Mouse (Mus musculus) embryo, embryonic 9.5 days (tissue): Measurements from ENCODE around the gene Slc29a1.
"Not testable (repeated sequence)": the region's sequence is repeated elsewhere in the genome, so short reads cannot be mapped to it uniquely, and the experiment has no call there.

Experiments
- DNase-seq: peaks from one replicate; pipeline ENCODE4 v3.0.0-alpha.2; 2017; ENCODE audit errors: extremely low spot score

Slc29a1 gene

DNA sequence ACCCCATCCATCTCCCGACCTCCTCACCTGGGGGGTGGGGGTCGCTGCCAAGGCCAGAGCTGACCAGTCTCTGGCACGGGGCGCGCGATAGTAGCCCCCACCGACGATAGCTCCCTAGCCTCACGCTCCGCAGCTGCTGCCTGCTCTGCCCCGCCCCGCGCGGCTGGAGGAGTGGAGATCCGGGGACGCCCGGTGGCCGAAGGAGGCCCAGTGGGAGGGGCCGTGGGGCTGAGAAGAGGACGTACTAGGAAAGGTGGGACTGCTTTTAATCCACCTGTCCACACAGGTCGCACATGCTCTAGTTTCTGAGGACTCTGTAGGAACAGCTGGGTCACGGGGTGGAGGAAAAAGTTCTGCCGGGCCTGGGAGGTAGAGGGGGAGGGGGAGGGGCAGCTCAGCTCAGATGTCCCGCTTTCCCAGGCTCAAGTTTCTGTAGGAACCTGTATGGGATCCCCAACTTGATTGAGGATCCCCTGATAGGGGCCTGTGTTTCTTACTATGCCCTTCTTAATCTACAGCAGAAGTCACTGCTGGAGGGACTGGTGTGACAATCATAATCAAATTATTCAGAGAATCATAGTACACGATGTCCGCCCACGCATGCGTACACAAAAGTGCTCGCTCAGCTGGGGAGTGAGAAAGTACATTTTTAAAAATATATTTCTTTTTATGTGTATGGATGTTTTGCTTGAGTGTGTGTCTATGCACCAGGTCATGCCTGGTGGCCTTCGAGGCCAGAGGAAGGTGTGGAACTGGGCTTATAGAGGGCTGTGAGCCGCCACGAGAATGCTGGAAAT is at the start of gene Slc29a1:
Slc29a1 (minus strand) TSS at position 161 of the 797 bp plus-strand sequence.
- DNase-seq = peak; percentile 60

DNA sequence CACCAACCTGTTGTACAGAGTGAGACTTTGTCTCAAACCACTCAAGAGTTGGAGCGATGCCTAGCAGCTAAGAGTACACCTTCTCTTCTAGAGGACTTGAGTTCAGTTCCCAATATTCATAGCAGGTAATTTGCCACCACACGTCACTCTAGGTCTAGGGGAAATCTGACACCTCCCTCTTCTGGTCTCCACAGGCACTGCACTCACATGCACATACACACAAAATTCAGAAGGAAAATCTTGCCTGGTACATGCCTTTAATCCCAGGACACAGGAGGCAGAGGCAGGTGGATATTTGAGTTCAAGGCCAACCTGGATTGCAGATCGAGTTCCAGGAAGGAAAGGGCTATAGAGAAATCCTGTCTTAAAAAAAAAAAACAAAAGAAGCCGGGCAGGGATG is 44.8 kb upstream of the Slc29a1 start:
- DNase-seq = no peak

DNA sequence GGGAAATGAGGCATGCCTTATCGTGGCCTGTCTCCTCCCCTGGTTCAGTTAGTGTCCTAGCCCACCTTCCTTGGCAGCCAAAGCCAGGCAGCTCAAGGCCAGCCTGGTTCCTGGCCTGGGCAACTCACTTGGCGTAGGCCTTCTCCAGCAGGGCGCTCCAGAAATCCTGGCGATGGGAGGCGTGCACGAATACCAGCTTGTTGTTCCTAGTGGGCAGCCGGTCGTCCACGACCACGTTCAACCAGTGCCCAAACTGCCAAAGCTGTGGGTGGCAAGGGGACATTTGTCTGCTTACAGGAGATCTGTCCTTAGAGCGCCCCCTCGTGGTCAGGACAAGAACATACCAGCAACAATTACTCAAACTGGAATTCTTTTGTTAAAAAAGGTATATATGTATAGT is 43.3 kb upstream of the Slc29a1 start:
- peak; percentile 68 for DNase-seq

DNA sequence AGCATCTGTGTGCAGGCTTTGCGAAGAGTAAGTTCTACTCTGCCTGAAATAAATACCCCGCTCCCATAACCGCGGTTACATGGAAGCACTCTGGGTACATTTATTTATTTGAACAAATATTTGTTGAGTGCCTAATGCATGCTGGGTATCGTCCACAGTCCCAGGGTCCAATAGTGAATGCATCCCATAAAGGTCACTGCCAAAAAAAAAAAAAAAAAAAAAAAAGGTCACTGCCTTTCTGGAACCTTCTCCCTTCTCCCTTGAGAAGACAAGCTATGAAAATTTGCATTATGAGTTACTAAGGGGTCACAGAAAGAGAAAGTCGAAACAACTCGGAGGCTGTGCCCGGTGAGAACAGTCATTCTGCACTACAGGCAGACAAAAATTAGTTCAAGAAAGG is 42.6 kb upstream of the Slc29a1 start:
- no peak for DNase-seq

DNA sequence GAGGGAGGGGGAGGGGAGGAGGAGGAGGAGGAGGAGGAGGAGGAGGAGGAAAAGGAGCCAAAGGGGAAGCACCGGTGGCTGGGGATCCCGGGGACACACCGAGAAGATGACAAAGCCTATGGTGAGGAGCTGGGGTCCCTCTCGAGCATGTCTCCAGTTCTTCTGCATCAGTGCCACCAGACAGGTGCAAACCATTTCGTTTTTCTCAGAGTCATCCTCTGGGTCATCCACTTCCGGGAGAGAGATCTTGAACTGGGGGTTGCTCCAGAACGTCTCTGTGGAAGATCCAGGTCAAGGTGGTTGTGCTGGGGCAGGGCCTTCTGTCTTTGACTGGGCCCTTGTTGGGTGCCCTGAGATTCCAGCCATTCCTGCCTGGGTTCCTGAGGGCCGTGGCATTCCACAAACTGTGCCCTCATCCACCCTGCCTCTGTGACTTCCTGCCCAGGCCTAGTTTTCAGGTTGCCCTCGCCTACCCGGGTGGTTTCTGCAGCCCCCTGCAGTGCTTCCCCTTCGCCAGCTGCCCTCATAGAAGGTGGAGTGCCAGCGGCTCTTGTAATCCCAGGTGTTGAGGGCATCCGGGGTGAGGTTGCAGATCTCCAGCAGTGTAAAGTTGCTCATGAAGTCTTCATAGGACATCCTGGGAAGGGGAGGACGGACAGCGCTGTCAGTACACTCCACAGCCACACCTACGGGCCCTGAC is 39.3 kb upstream of the Slc29a1 start:
- no peak for DNase-seq

DNA sequence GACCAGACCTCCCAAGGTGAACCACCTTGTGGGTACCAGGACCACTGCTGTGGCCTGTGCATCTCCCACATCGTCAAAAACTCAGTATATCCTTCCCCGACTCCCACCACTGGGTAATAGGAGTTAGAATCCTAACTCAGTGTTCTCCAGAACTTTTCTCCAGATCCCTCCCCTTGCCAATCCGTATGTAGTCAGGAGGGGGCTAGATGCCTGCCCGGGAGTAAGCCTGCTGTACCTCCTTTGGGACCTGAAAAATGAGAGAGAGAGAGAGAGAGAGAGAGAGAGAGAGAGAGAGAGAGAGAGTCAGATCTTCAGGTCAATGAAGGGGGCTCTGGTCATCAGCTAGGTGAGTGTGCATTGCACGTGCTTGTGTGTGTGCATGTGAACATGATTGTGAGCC is 34.6 kb upstream of the Slc29a1 start:
- no peak for DNase-seq

DNA sequence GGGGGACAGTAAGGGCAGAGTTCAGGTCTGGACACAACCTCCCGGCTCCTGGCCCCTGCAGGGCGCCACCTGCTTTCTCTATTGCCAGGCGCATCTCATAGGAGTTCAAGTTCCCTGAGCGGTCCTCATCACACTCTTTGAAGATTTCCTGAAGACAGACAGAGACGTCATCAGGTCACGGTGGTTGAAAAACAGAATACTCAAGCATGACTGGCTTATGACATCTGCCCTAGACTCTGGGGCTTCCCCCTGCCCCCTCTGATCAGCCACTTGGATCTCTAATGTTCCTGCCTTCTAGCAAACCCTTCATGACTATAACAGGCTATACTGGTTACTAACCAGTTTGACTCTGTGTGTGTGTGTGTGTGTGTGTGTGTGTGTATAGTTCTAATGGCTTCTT is 32.5 kb upstream of the Slc29a1 start:
- no peak for DNase-seq

DNA sequence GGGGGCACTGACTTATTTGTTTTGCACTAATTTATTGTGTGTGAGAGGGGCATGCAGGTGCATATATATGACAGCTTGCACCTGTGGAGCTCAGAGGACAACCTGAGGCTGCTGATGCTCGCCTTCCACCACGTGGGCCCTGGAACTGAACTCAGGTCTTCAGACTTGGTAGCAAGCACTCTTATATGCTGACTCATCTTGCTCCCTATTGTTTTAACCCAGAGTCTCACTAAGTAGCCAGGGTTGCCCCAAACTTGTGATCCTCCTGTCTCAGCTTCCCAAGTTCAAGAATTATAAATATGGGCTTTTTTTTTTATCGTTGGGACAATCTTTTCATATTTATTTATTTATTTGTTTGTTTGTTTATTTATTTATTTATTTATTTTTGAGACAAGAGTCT is 31.6 kb upstream of the Slc29a1 start:
- no peak for DNase-seq

DNA sequence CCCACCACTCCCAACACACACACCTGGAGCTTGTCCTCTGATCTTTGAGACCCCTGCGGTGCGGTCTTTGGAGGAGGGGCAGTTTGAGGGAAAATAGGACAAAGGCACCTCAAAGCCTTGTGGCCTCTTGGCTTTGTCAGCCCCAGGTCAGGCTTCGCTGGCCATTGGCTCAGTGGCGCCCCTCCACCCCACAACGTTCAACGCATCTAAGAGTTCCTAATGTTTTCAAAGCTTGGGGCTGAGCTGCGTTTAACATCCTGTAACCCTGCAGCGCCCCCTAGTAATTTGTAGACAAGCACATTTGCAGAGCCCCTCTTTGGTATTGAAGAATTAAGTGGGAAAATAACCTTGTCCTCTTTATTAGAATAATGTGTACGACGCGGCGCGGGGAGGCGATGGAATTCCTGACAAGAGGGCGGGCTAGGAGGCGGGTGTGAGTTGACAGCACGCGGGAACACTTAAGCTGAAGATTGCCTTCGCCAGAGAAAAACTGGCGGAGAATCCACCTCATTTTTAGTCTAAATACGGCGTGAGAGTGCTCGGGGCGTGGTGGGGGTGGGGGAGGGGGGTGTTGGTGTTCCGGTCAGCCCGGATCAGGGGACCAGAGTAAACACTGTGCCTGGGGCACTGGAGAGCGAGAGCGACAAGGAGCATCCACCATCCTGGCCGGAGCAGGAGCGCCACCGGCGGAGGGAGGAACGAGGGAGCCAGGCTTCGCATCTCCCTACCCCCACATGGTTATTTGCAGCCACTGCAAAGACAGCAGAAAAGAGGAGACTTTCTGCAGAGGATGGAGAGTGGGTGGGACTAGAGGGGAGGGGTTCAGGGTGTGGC is 30.7 kb upstream of the Slc29a1 start:
- DNase-seq = peak; percentile 83

DNA sequence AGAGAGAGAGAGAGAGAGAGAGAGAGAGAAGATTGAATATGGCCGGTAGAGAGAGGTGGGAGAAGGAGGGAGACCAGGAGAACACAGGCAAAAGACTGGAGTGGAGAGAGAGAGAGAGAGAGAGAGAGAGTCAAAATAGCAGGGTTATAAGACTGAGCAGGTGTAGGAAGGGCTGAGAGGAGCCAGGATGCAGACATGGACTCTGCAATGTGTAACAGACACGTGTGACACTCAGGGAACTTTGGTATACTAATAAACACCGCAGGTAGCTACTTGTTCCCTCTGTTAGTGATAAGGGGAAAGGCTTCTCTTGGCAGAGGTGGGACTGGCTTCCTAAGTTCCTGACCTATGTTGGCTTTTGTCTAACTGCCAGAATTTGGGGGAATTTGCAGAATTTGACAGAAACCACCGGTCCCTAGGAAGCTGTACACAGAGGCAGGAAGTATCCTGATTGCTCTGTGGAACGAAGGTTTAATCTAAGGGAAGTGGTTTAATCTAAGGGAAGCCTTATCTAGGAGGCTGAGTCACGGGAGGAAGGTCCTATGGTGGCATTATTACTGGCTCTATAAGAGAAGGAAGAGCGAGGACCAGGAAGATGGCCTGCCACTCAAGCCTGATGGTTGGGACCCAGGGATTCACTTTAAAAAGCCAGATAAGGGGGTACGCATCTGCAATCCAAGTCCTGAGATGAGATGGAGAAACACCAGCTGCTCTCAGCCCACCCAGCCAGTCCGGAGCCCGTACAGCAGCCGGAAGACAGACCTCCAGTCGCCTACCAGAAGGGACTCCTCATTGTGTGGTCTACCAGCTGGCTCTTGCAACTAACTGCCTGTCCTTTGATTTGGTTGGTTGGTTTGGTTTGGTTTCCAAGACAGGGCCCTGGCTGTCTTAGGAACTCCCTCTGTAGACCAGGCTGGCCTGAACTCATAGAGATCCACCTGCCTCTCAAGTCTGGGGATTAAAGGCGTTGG is 29.8 kb upstream of the Slc29a1 start:
- no peak for DNase-seq

DNA sequence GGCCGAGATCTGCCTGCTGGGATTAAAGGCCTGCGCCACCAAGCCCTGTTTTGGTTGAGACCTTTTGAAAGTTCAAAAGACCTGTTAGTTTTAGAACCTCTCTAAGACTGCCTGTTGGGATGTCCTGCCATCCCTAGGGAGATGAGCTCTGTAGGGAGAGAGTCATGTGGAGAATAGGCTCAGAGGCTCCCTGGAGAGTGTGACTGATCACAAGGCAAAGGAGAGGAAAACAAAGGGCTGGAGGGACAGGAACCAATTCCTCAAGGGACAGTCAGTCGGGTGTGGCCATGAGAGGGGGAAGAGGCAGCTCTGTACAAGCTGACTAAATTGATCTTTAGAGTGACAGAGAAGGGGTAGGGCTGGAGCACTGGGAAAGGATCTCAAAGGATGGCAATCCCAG is 28.8 kb upstream of the Slc29a1 start:
- DNase-seq = no peak

DNA sequence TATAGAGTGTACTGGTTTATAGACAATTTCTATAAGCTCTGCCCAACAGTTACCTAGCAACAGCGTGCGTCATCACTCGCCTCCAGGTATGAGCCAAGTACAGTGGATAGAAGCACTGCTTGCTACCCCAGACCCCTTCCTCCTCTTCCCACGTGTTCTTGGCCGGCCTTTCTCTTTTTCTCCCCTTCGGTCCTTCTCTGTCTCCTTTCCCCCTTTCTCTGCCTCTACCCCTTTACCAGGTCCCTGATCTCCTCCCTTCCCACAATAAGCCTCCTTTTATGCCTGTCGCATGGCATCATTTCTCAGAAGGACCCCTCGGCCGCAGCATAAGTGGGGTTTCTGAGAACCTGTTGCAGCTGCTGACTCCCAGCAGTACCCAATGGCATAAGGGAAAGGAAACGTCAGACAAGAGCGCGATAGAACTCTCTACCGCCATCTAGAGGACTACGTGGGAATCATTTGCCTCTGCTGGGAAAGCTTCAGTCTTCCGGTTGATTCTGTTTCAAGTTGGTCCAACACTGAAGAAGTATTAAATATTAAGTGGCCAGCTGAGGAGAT is 27.2 kb upstream of the Slc29a1 start:
- peak; percentile 79 for DNase-seq

DNA sequence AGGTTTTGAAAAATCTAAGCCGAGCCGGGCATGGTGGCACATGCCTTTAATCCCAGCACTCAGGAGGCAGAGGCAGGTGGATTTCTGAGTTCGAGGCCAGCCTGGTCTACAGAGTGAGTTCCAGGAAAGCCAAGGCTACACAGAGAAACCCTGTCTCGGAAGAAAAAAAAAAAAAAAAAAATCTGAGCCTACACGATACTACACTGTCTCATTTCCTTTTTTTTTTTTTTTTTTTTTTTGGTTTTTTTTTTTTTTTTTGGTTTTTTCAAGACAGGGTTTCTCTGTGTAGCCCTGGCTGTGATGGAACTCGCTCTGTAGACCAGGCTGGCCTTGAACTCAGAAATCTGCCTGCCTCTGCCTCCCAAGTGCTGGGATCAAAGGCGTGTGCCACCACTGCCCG is 24.0 kb upstream of the Slc29a1 start:
- DNase-seq = not testable (repeated sequence)

DNA sequence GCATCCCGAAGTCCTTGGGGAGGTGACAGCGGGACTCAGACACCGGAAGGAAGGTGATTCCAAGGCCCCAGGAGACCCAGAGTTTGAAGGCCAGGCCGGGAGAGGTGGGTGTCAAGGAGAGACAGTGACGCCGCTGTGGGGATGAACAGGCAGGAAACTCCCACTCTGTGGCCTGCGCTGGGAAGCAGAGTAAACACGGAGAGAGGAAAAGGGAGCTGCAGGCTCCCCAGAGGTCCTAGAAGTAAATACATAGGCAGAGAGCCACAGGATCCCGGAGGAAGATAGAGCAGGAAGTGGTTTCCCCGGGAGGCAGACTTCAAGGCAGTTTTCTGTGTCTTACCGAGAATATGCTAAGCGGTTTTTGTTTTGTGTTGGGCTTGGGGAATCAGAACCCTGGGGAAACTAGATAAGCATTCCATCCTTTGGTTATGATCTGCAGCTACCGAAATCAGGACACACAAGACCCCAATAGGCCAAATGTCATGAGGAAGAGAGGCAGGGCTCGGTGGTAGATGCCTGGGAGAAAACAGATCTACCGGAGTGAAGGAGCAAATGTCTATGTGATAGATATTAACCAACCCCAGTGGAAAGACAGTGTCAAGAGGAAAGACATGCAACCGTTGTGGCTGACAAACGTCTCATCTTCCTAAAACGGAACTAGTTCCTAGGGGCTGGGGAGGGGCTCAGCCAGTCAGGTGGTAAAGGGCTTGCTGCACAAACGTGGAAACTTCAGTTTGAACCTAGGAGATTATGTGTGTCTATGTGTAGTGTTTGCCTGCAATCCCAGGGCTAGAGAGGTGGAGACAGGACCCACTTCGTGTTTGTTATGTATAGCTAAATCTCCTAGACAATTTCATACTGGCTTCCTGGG is 20.2 kb upstream of the Slc29a1 start:
- no peak for DNase-seq

DNA sequence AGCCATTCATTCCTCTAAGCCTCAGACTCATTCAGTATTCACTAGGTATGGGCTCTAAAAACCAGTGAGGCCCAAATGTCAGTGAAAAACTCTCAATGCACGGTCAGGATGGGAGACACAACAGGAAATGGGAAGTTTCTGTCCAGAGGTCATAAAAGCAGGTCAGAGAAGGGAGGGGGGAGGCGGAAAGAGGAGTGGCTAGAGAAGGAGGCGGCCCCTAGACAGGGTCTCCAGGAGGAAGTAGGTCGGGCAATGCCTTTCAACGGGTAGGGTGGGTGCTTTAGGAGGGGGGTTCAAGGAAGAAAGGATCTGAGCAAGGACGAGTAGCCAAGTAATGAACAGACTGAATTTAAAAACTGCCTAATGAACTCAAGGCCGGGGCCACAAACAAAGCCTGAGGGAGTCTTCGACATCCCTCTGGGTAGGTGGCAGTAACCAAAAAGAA is 19.6 kb upstream of the Slc29a1 start:
- DNase-seq = peak; percentile 69

DNA sequence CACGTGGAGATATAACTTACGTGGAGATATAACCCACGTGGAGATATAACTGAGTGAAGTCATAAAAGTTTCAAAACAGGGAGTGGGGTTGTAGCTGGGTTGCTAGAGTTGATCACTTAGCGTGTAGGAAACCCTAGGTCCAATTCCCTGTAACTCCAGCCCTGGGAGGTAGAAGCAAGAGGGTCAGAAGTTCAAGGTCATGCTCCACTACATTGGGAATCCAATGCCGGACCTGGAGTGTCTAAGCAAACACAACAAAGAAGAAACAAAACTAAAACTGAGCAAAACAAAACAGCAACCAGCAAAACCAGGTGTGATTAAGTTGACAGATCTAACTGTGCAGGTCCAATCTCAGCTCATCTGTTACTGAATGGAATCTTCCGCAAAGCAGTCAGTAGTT is 18.2 kb upstream of the Slc29a1 start:
- DNase-seq = no peak

DNA sequence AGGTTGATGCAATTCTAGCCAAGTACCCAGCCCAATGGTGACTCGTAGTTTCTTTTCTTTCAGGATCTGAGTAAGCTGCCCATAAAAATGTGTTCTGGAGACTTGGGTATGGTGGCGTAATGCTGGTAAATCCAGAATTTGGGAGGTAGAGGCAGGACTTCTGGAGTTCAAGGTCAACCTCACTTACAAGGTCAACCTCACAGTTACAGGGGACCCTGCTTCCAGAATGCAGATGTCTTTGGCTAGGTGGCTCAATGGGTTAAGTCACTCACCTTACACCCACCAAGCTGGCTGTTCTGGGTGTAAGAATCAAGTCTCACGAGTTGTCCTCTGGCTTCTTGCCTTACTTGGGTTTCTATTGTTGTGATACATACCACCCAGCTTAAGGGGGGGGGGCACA is 17.3 kb upstream of the Slc29a1 start:
- DNase-seq = no peak

DNA sequence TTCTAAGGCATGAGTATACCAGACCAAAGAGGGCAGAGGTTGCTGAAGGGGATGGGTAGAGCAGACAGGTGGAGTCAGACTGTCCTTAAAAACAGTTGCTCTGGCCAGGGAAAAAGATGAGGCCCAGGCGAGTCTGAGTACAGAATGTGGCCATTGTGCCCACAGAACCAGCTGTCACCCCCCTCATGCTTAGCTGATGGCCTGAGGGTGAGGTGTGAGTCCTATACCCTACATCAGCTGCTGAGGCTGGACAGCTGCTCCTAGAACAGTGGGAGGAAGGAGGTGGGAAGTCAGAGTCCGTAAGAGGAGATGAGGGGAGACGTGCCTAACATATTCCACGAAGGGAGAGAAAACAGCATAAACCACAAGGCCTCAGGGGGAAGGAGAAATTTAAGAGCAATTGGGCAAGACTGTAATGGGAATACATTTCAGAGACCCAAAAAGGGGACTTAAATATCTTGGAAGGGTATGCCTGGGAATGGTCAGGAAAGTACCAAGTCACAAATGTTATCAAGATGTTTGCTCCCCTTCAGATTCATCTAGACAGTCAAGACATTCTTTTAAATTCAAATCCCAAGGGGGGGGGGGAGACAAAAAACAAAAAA is 16.7 kb upstream of the Slc29a1 start:
- DNase-seq = no peak

DNA sequence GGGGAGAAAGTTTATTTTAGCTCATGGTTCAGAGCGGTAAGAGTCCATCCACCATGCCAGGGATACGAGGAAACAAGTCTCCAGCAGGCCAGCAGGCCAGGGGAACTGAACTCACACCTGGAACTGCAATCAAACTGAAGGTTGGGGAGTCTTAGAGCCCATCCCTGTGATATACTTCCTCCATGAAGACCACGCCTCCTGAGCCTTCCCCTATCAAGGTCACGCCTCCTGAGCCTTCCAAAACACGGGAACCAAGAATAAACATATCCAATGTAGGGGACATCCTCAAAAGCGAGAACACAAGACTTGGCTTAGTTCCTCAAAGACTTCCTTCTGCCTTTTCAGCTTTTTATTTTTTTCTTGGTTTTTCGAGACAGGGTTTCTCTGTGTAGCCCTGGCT is 13.5 kb upstream of the Slc29a1 start:
- no peak for DNase-seq

DNA sequence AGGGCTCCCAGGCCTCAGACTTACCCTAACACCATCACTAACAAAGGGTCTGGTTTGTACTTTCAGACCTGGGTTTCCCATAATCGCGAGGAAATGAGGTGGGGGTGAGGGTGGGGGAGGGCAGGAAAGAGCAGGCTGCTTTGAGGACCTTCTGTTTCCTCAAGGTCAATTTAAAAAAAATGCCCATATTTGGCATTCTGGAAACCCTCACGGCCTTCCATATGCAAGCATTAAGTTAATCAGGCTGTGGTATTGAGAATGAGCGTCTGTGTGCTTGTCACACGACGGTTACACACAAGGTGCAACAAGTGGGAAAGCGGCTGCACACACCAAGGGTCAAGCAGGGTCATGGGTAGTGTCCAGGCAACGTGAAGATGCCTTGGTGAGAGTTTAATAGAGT is 12.6 kb upstream of the Slc29a1 start:
- no peak for DNase-seq
